Mouse (Mus musculus): Measurements from ENCODE around the gene Gm525. TPM values are rescaled to one million over a fixed set of nuclear protein-coding genes. Genes with fewer than 3 reads are reported as not detected.
"Not testable (repeated sequence)": the region's sequence is repeated elsewhere in the genome, so short reads cannot be mapped to it uniquely, and the experiment has no call there.

Gene Gm525
- not detected in 2 replicates for polyA plus RNA-seq (2016; fragmentation: Nextera tagmentation; extraction: Ambion mirVana)

DNA sequence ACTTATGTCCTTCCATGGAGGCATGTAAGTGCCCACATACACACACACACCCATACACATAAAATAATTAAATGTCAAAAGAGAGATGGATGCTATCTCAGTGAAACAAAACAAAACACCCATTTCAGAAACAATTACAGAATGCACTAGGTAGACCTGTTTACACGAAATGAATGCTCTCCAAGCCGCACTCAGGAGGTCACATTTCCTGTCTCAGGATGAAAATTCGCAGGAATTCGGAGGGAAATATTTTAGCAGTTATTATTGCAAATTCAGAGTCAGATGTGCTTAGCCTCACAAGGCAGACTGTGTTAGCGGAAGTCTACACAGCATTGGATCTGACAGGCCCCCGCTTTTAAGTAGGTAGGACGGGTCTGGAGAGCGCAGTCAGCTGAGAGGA, at the start of gene Gm525:
Gene Gm525, plus strand, starts transcription at position 301 of the 400 bp plus-strand sequence.
- H3K9me3 ChIP-seq = no peaks in the 10 kb centered on the region
- no peak within 1 kb of the TSS for H3K27ac ChIP-seq
- DNase-seq (ENCODE audit: low spot score) = no peak
- no peaks in the 10 kb centered on the region for H3K27me3 ChIP-seq (ENCODE audit: insufficient read depth, poor library complexity, severe bottlenecking)
- H3K4me1 ChIP-seq = 0 out of 2 replicates have a peak, but pooled peaks cover 3% of the 10 kb centered on the region
- H3K4me3 ChIP-seq = no peak within 1 kb of the TSS
- H3K36me3 ChIP-seq = no peaks in the 10 kb centered on the region
- 81% methylated on average over 8 of the region's 8 CpGs for WGBS

DNA sequence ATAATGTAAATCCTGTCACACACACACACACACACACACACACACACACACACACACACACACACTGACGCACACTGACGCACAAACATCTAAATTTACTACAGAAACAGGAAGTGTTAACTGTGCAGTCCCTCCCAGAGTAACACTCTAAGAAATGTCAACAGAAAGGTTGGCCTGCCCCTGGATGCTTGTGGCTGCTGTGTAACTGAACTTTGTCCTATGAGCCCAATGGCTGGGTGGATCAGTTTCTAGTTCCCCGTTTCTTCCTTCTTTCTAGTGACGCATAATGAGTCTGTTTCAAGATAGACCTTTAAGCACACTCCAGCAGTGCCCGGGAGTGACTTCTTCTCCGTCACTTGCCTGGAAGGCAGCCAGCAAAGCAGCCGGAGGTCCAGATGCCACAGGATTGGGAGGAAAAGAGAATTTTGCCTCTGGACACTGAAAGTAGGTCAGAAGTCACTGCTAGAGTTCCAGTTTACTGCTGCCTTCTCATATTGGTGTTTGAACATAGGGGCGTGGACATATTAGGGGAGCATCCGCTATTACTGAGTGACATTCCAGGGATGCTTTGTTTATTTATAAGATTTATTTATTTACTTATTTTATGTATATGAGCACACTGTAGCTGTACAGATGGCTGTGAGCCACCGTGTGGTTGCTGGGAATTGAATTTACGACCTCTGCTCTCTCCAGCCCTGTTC, 49.3 kb upstream of the Gm525 start:
- Histone ChIP-seq H3K27ac (peak overlapping the region; percentile 54; the same call in 1 of the 2 replicates), H3K27me3 (ENCODE audit: insufficient read depth, poor library complexity, severe bottlenecking) (no peaks in the 10 kb centered on the region), H3K4me3 (no peak overlapping the region), H3K9me3 (no peaks in the 10 kb centered on the region), H3K36me3 (no peaks in the 10 kb centered on the region), H3K4me1 (peaks cover 45% of the 10 kb centered on the region)
- DNase-seq (ENCODE audit: low spot score) = no peak
- 63% methylated on average over 11 of the region's 11 CpGs for WGBS

DNA sequence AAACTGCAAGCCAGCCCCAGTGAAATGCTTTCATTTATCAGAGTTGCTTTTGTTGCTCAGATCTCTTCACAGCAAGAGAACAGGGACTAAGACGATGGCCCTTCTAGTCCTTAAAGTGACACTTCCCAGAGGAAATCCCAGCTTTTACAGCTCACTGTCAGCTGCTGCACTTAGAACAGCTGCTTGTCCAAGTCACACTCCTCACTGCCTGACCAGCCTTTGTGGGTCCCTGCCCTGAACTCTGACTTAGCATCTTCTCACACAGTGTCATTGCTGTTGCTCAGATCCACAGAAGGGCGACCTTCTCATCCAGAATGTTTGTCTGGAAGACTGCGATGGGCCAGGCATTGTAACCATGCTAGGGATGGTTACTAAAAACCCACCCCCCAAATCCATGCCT, 48.0 kb upstream of the Gm525 start:
- DNase-seq (ENCODE audit: low spot score) = no peak
- Histone ChIP-seq H3K27ac (no peak overlapping the region), H3K36me3 (no peaks in the 10 kb centered on the region), H3K9me3 (no peaks in the 10 kb centered on the region), H3K4me1 (peaks cover 42% of the 10 kb centered on the region), H3K27me3 (ENCODE audit: insufficient read depth, poor library complexity, severe bottlenecking) (no peaks in the 10 kb centered on the region), H3K4me3 (no peak overlapping the region)
- WGBS = 72% methylated on average over 3 of the region's 3 CpGs

DNA sequence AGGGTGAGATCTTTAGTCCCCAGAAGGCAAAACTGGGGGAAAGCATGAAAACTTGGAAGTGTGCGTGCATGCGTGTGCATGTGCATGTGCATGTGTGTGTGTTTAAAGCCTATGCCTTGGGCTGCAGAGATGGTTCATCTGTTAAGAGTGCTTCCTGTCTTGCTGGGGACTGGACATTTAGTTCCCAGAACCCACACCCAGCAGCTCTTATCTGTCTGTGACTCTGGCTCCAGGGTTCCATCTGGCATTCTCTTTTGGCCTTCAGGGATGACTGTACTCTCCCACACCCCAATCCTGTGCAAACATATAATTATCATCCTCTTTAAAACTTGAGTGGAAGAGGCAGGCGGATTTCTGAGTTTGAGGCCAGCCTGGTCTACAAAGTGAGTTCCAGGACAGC, 47.5 kb upstream of the Gm525 start:
- no peaks in the 10 kb centered on the region for H3K36me3 ChIP-seq
- 95% methylated on average over 3 of the region's 3 CpGs for WGBS
- no peak for DNase-seq (ENCODE audit: low spot score)

DNA sequence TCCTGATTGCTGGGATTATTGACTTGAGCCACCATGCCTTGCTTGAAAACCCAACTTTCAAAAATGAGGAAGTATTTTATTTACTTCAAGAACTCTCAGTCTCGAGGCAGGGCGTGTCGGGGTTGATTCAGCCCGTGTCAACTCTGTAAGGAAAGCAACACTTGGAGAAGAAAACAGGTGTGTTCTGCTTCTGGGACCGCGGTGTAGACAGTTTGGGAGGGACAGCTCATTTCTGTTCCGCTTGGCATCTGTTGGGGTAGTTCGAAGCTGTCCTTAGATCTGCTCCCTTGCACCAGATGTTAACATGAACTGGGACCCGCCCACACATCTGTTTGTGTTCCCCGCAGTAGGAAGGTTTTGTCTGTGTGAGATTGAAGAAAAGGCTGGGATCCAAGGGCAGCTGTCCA, 45.7 kb upstream of the Gm525 start:
- 78% methylated on average over 10 of the region's 10 CpGs for WGBS
- Histone ChIP-seq H3K36me3 (no peaks in the 10 kb centered on the region), H3K4me1 (peaks cover 23% of the 10 kb centered on the region), H3K27me3 (ENCODE audit: insufficient read depth, poor library complexity, severe bottlenecking) (no peaks in the 10 kb centered on the region), H3K9me3 (no peaks in the 10 kb centered on the region), H3K4me3 (no peak overlapping the region), H3K27ac (no peak overlapping the region)
- no peak for DNase-seq (ENCODE audit: low spot score)

More for the DNA sequence above, 47.5 kb upstream of the Gm525 start:
- no peaks in the 10 kb centered on the region for H3K27me3 ChIP-seq (ENCODE audit: insufficient read depth, poor library complexity, severe bottlenecking)
- no peaks in the 10 kb centered on the region for H3K9me3 ChIP-seq
- H3K4me3 ChIP-seq = no peak overlapping the region
- H3K27ac ChIP-seq = no peak overlapping the region
- peaks cover 36% of the 10 kb centered on the region for H3K4me1 ChIP-seq

DNA sequence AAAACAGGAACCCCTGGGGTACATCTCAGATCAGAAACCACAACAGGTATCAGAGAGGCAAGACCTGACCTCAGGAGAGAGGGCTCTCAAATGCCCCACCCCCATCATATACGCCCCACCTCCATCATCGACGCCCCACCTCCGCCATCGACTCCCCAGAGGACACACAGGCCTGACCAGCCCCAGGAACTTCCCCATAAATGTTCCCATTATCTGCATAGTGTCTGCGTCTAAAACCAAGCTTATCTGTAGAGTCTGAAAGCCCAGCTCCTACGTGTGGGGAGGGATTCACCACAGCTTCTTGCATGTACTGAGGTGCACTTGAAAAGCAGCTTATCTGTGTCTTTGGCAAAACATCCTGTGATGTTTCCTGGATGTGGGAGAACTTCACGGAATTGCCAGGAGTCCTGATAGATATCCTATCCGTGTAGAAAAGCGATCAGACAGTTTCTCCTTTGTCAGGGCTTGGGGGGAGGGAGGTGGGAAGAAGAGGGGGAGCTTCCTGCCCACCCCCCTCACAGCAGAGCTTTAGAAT, 44.7 kb upstream of the Gm525 start:
- H3K27ac ChIP-seq = peak overlapping the region; percentile 36
- no peaks in the 10 kb centered on the region for H3K9me3 ChIP-seq
- no peaks in the 10 kb centered on the region for H3K36me3 ChIP-seq
- WGBS = 19% methylated on average over 10 of the region's 10 CpGs
- peaks cover 19% of the 10 kb centered on the region for H3K4me1 ChIP-seq
- no peaks in the 10 kb centered on the region for H3K27me3 ChIP-seq (ENCODE audit: insufficient read depth, poor library complexity, severe bottlenecking)
- no peak overlapping the region for H3K4me3 ChIP-seq
- DNase-seq (ENCODE audit: low spot score) = no peak

DNA sequence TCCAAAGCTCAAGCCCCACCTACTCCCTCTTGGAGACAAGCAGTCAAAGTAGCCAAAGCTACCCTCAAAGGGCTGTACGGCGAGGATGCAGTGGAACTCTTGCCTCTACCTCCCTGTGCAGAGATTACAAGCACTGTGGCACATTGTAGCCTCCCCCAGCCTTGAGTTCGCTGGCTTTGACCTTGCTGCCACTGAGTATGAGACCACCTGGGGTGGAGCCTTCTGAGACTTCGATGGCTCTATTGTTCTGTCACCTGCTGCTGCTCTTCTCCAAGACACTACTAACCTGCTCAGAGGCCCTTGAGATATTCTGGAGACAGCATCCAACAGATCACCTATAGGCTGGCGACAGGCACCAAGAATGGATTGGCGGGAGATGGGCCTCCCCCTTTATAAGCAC, 43.1 kb upstream of the Gm525 start:
- H3K9me3 ChIP-seq = no peaks in the 10 kb centered on the region
- 77% methylated on average over 6 of the region's 6 CpGs for WGBS
- peaks cover 14% of the 10 kb centered on the region for H3K4me1 ChIP-seq
- no peaks in the 10 kb centered on the region for H3K27me3 ChIP-seq (ENCODE audit: insufficient read depth, poor library complexity, severe bottlenecking)
- H3K27ac ChIP-seq = no peak overlapping the region
- H3K4me3 ChIP-seq = no peak overlapping the region
- no peaks in the 10 kb centered on the region for H3K36me3 ChIP-seq
- no peak for DNase-seq (ENCODE audit: low spot score)

DNA sequence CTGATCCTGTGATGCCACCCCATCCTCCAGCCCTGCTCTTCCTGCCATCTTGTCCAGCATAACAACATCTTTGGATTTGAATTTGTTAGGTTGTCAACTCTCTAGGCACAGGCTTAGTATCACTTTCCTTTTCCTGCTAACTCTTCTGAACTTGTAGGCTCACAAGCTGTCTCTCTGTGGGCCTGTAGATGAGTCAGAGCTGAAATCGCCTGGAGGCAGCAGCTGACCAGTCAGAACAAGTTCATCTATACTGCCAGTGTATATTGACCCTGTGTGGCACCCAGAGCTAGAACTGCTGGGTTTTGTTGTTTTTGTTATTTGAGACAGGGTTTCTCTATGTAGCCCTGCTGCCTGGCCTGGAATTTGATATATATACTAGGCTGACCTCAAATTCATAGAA, 42.5 kb upstream of the Gm525 start:
- 68% methylated on average over 1 of the region's 1 CpGs for WGBS
- Histone ChIP-seq H3K27me3 (ENCODE audit: insufficient read depth, poor library complexity, severe bottlenecking) (no peaks in the 10 kb centered on the region), H3K4me3 (no peak overlapping the region), H3K9me3 (no peaks in the 10 kb centered on the region), H3K27ac (no peak overlapping the region), H3K36me3 (no peaks in the 10 kb centered on the region), H3K4me1 (peaks cover 14% of the 10 kb centered on the region)
- no peak for DNase-seq (ENCODE audit: low spot score)

DNA sequence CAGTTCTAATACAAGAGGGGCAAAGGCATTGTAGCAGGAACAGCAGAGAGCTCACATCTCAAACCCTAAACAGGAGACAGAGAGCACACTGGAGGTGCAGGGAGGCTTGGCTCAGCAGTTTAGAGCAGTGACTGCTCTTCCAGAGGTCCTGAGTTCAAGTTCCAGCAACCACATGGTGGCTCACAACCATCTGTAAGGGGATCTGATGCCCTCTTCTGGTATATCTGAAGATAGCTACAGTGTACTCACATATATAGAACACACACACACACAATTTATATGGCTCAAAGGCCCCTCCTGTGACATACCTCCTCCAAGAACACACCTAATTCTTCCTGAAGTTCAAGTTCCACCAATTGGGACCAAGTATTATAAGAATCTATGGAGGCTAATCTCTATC, 39.0 kb upstream of the Gm525 start:
- H3K27me3 ChIP-seq (ENCODE audit: insufficient read depth, poor library complexity, severe bottlenecking) = no peaks in the 10 kb centered on the region
- no peak overlapping the region for H3K27ac ChIP-seq
- H3K36me3 ChIP-seq = peaks cover 14% of the 10 kb centered on the region; the same call in 1 of the 2 replicates
- no peak for DNase-seq (ENCODE audit: low spot score)
- H3K4me3 ChIP-seq = no peak overlapping the region
- no peaks in the 10 kb centered on the region for H3K4me1 ChIP-seq
- H3K9me3 ChIP-seq = no peaks in the 10 kb centered on the region

DNA sequence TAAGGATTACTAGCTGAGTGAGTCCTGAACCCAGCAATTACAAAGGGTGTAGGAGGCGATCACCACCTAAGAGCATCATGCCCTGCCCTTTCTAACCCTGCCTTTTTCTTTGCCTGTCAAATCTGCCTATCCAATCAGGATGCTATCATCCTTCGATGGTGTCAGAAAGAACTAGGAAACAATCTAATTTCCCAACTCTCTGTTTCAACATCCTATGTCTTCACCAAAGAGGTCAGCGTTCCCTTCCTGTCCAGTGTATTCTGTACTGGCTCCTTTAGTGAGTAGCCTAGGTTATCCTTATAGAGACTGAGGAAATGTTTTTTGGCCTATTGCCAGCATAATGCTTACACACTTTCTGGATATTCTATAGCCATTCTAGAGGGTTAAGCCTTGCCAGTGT, 38.1 kb upstream of the Gm525 start:
- no peak overlapping the region for H3K27ac ChIP-seq
- H3K36me3 ChIP-seq = peaks cover 23% of the 10 kb centered on the region
- H3K4me1 ChIP-seq = no peaks in the 10 kb centered on the region
- H3K27me3 ChIP-seq (ENCODE audit: insufficient read depth, poor library complexity, severe bottlenecking) = no peaks in the 10 kb centered on the region
- no peak overlapping the region for H3K4me3 ChIP-seq
- WGBS = 80% methylated on average over 3 of the region's 3 CpGs
- no peaks in the 10 kb centered on the region for H3K9me3 ChIP-seq
- DNase-seq (ENCODE audit: low spot score) = no peak

DNA sequence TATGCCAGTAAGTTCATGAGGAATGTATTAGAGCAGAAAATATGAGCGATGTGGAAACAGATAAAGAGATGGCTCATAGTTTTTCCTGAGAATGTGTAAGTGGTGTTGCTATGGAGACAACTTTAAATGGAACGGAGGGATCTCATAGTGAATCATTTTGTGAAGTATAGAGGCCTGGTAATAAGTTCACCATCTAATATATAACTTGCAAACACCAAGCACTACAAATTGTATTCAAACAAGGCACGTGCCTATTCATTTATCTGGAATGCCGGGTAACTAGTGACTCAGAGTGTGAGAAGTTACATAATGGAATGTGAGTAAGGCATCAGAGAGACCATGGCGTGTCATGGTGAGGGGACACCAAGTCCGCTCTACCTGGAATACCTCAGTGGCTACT, 35.1 kb upstream of the Gm525 start:
- 94% methylated on average over 6 of the region's 6 CpGs for WGBS
- H3K27ac ChIP-seq = no peak overlapping the region
- no peak overlapping the region for H3K4me3 ChIP-seq
- no peaks in the 10 kb centered on the region for H3K4me1 ChIP-seq
- H3K9me3 ChIP-seq = no peaks in the 10 kb centered on the region
- peaks cover 49% of the 10 kb centered on the region for H3K36me3 ChIP-seq
- DNase-seq (ENCODE audit: low spot score) = no peak
- no peaks in the 10 kb centered on the region for H3K27me3 ChIP-seq (ENCODE audit: insufficient read depth, poor library complexity, severe bottlenecking)

DNA sequence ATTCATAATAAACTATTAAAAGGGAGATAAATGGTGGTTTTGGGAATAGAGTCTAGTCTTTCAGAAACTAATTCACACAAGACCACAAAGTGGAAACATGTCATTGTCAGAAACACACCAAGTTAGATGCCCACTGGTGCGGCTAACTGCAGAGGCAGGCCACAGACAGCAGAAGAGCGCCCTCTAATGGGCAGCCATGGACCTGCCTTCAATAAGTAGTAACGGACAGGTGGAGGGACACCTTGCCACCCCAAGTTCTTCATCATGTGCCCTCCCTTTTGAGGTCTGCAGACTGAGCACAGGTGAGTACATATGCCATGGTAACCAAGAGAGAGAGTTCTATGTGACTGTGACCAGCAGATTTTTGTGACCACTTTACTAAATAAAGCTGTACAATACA, 34.3 kb upstream of the Gm525 start:
- H3K36me3 ChIP-seq = peaks cover 54% of the 10 kb centered on the region

DNA sequence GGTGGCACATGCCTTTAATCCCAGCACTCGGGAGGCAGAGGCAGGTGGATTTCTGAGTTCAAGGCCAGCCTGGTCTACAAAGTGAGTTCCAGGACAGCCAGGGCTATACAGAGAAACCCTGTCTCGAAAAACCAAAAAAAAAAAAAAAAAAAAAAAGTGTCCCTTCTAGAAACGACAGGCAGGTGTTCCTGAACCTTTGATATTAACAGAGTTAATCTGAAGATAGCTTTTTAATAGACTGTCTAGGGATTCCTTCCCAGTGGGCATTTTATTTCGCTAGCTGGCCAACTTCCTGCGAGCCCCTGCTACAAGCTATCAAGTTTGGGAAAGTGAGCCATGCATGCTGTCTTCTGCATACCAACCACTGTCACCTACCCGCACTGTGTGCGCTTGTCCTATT, 32.6 kb upstream of the Gm525 start:
- not testable (repeated sequence) for H3K4me3 ChIP-seq; H3K4me1 ChIP-seq; H3K9me3 ChIP-seq; H3K27ac ChIP-seq; H3K27me3 ChIP-seq (ENCODE audit: insufficient read depth, poor library complexity, severe bottlenecking); DNase-seq (ENCODE audit: low spot score)
- 85% methylated on average over 6 of the region's 7 CpGs for WGBS
- peaks cover 72% of the 10 kb centered on the region for H3K36me3 ChIP-seq

More for the DNA sequence above, 34.3 kb upstream of the Gm525 start:
- Histone ChIP-seq H3K9me3 (no peaks in the 10 kb centered on the region), H3K27ac (no peak overlapping the region), H3K27me3 (ENCODE audit: insufficient read depth, poor library complexity, severe bottlenecking) (no peaks in the 10 kb centered on the region), H3K4me1 (no peaks in the 10 kb centered on the region), H3K4me3 (no peak overlapping the region)
- no peak for DNase-seq (ENCODE audit: low spot score)
- 28% methylated on average over 3 of the region's 3 CpGs for WGBS

DNA sequence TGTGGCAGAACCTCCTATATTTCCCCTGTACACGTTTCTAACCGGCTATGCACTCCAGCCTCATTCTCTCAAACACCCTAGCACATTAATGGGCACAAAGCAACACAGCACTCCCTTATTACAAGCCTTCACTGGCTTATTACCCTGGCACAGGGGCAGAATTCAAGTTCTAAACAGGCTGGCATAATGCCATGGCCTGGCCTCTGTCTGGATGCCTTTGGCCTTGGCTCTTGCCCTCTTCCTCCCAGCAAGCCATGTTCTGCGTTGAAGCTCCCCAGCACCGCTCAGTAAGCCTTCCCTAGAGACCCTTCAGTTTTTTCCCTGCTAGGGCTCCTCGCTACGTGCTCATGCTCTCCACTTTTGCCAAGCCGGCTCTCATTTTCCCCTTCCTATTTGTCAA, 30.6 kb upstream of the Gm525 start:
- H3K9me3 ChIP-seq = no peaks in the 10 kb centered on the region
- H3K4me1 ChIP-seq = no peaks in the 10 kb centered on the region
- H3K27ac ChIP-seq = no peak overlapping the region
- WGBS = 82% methylated on average over 7 of the region's 7 CpGs
- no peaks in the 10 kb centered on the region for H3K27me3 ChIP-seq (ENCODE audit: insufficient read depth, poor library complexity, severe bottlenecking)
- DNase-seq (ENCODE audit: low spot score) = no peak
- no peak overlapping the region for H3K4me3 ChIP-seq
- peaks cover 86% of the 10 kb centered on the region for H3K36me3 ChIP-seq
